Mouse (Mus musculus) liver, adult 2 months (tissue): ENCODE measurements around the gene Dedd2. TPM values are rescaled to one million over a fixed set of nuclear protein-coding genes. Genes with fewer than 3 reads are reported as not detected.

Experiments used
- DNase-seq: peaks from one replicate; pipeline ENCODE4 v3.0.0-alpha.2; 2011; ENCODE audit warnings: low read depth, low spot score; ENCODE audit errors: extremely low read depth
- H3K27ac ChIP-seq: fragments of 200-500 bp; replicated peaks from 2 replicates; pipeline ENCODE4 v1.5.1; 2012; ENCODE audit warnings: low read depth, mild to moderate bottlenecking, control low read depth, inconsistent platforms, low read length; ENCODE audit not compliant: insufficient read depth
- H3K27me3 ChIP-seq: fragments of 200-500 bp; 2 replicates; pipeline ENCODE4 v1.6.1; 2012; ENCODE audit warnings: mild to moderate bottlenecking, moderate library complexity, low read length, inconsistent platforms; ENCODE audit not compliant: control insufficient read depth, insufficient read depth
- H3K36me3 ChIP-seq: fragments of 200-500 bp; 2 replicates; pipeline ENCODE4 v1.6.1; 2012; ENCODE audit warnings: low read length, inconsistent platforms; ENCODE audit not compliant: control insufficient read depth, insufficient read depth
- H3K4me1 ChIP-seq: fragments of 200-500 bp; 2 replicates; pipeline ENCODE4 v1.6.1; 2011; ENCODE audit warnings: low read length; ENCODE audit not compliant: control insufficient read depth, insufficient read depth
- H3K4me3 ChIP-seq: fragments of 200-500 bp; 2 replicates; pipeline ENCODE4 v1.5.1; 2011; ENCODE audit warnings: low read depth, mild to moderate bottlenecking, control low read depth, low read length, moderate library complexity; ENCODE audit not compliant: insufficient read depth
- H3K79me2 ChIP-seq: fragments of 200-500 bp; 2 replicates; pipeline ENCODE4 v1.6.1; 2012; ENCODE audit warnings: inconsistent platforms, mild to moderate bottlenecking, low read length, moderate library complexity; ENCODE audit not compliant: control insufficient read depth, insufficient read depth
- H3K9ac ChIP-seq: fragments of 200-500 bp; 2 replicates; pipeline ENCODE4 v1.6.1; 2012; ENCODE audit warnings: low read depth, mild to moderate bottlenecking, control low read depth, inconsistent platforms, low read length
- CTCF ChIP-seq: fragments of 200-500 bp; IDR thresholded peaks from 2 replicates; pipeline ENCODE4 v1.5.1; 2011; ENCODE audit warnings: low read depth, low read length, control low read depth
- POLR2A ChIP-seq: fragments of 200-500 bp; IDR thresholded peaks from 2 replicates; pipeline ENCODE4 v1.6.1; 2011; ENCODE audit warnings: low read length, control low read depth; ENCODE audit not compliant: insufficient read depth; ENCODE audit errors: extremely low read depth
- WGBS: fragments of 180-500 bp; shearing (Covaris S2); methylation state at CpG from one replicate; pipeline ENCODE4 v1.1.7; 2018; 5-methylcytosine and 5-hydroxymethylcytosine counted together
- polyA plus RNA-seq: library from polyadenylated mRNA; depleted of rRNA; stranded (reverse); fragments of >200 nt; gene quantifications from 2 replicates; pipeline ENCODE4 v1.2.3, GENCODE M21; 2012; rRNA removed
- total RNA-seq: library from RNA; depleted of rRNA; stranded (reverse); fragments of >200 nt; gene quantifications from 2 replicates; pipeline ENCODE4 v1.2.3, GENCODE M21; 2014; rRNA removed

Dedd2 gene
- total and polyA plus RNA-seq, 2 experiments: 20.2 to 27.9 TPM

- H3K4me1 ChIP-seq: no peaks in the 10 kb centered on the region
- no peaks in the 10 kb centered on the region for H3K79me2 ChIP-seq
- no peak overlapping the region for H3K9ac ChIP-seq
- peaks cover 21% of the 10 kb centered on the region; the same call in 1 of the 2 replicates for H3K27me3 ChIP-seq
- WGBS: 2% methylated on average over 17 of the region's 18 CpGs
- H3K27ac ChIP-seq: no peak overlapping the region
- no peak for DNase-seq
- TF ChIP-seq POLR2A: no peak
- no peak for TF ChIP-seq CTCF
- H3K4me3 ChIP-seq: no peak overlapping the region
- H3K36me3 ChIP-seq: no peaks in the 10 kb centered on the region
Observed at GRCm38 (mm10) chr7:25150151-25150663, 70.2 kb downstream of the Dedd2 start.

Other genes with a start within 250 kb of the Dedd2 start
- gene Rabac1, start 247.9 kb downstream of the Dedd2 start, total RNA-seq: 130 and 148 TPM in 2 replicates
- 230 and 233 TPM in 2 replicates for gene Rabac1, start 247.9 kb downstream of the Dedd2 start, polyA plus RNA-seq
- 0.28 and 0.40 TPM in 2 replicates for gene Atp1a3, start 214.7 kb downstream of the Dedd2 start, total RNA-seq
- 0.06 and 0.37 TPM in 2 replicates for gene Atp1a3, start 214.7 kb downstream of the Dedd2 start, polyA plus RNA-seq
- gene Grik5, start 148.3 kb downstream of the Dedd2 start, total RNA-seq: 2.3 and 2.4 TPM in 2 replicates
- 10.2 and 14.0 TPM in 2 replicates for gene Grik5, start 148.3 kb downstream of the Dedd2 start, polyA plus RNA-seq
- gene Zfp574, start 148.0 kb downstream of the Dedd2 start, total RNA-seq: 2.3 and 3.1 TPM in 2 replicates
- 16.7 and 17.2 TPM in 2 replicates for gene Zfp574, start 148.0 kb downstream of the Dedd2 start, polyA plus RNA-seq
- gene Pou2f2, start 40.9 kb downstream of the Dedd2 start, total RNA-seq: 0.34 and 0.37 TPM in 2 replicates
- 0.44 and 1.2 TPM in 2 replicates for gene Pou2f2, start 40.9 kb downstream of the Dedd2 start, polyA plus RNA-seq
- 2.2 and 2.6 TPM in 2 replicates for gene Zfp526, start 810 bp upstream of the Dedd2 start, total RNA-seq
- gene Zfp526, start 810 bp upstream of the Dedd2 start, polyA plus RNA-seq: 3.4 and 4.7 TPM in 2 replicates
- 9.1 and 11.4 TPM in 2 replicates for gene Gsk3a, start 17.2 kb upstream of the Dedd2 start, total RNA-seq
- 69.3 and 74.5 TPM in 2 replicates for gene Gsk3a, start 17.2 kb upstream of the Dedd2 start, polyA plus RNA-seq
- gene Erf, start 30.1 kb upstream of the Dedd2 start, total RNA-seq: 7.4 and 8.8 TPM in 2 replicates
- gene Erf, start 30.1 kb upstream of the Dedd2 start, polyA plus RNA-seq: 23.3 and 27.0 TPM in 2 replicates
- gene Cic, start 47.1 kb upstream of the Dedd2 start, total RNA-seq: 5.3 and 8.3 TPM in 2 replicates
- gene Cic, start 47.1 kb upstream of the Dedd2 start, polyA plus RNA-seq: 18.3 and 23.3 TPM in 2 replicates
- 3.7 and 6.0 TPM in 2 replicates for gene Pafah1b3, start 77.4 kb upstream of the Dedd2 start, total RNA-seq
- gene Pafah1b3, start 77.4 kb upstream of the Dedd2 start, polyA plus RNA-seq: 8.4 and 10.0 TPM in 2 replicates
- gene Prr19, start 80.8 kb upstream of the Dedd2 start, total RNA-seq: not detected in 2 replicates
- not detected in 2 replicates for gene Prr19, start 80.8 kb upstream of the Dedd2 start, polyA plus RNA-seq
- not detected in 2 replicates for gene Tmem145, start 85.5 kb upstream of the Dedd2 start, total RNA-seq
- not detected in 2 replicates for gene Tmem145, start 85.5 kb upstream of the Dedd2 start, polyA plus RNA-seq
- gene Megf8, start 96.5 kb upstream of the Dedd2 start, total RNA-seq: 1.5 and 2.6 TPM in 2 replicates
- 5.1 and 5.4 TPM in 2 replicates for gene Megf8, start 96.5 kb upstream of the Dedd2 start, polyA plus RNA-seq
- gene Cnfn, start 149.1 kb upstream of the Dedd2 start, total RNA-seq: not detected in 2 replicates
- not detected in 2 replicates for gene Cnfn, start 149.1 kb upstream of the Dedd2 start, polyA plus RNA-seq
- 8.3 and 8.7 TPM in 2 replicates for gene Lipe, start 178.1 kb upstream of the Dedd2 start, total RNA-seq
- 9.8 and 11.3 TPM in 2 replicates for gene Lipe, start 178.1 kb upstream of the Dedd2 start, polyA plus RNA-seq
- not detected in 2 replicates for gene Cxcl17, start 192.3 kb upstream of the Dedd2 start, total RNA-seq
- gene Cxcl17, start 192.3 kb upstream of the Dedd2 start, polyA plus RNA-seq: not detected in 2 replicates